Mouse (Mus musculus): ENCODE results near the gene Fbxo28. TPM values are rescaled to one million over a fixed set of nuclear protein-coding genes. Genes with fewer than 3 reads are reported as not detected.

Gene Fbxo28
- total RNA-seq, 2 experiments from 2014 or later, result 23.6 to 25.0 TPM

Other genes starting within 250 kb of the Fbxo28 start
- 10 to 100 TPM; 42.6 to 46.6 TPM for gene Srp9, start 216.9 kb downstream of the Fbxo28 start, total RNA-seq (2021)
- gene Vmn1r1, start 177.1 kb downstream of the Fbxo28 start, total RNA-seq (2021), result not detected
- gene Degs1, start 58.8 kb downstream of the Fbxo28 start, total RNA-seq (2021), result 10 to 100 TPM; 68.1 to 73.2 TPM
- 10 to 100 TPM; 12.6 to 15.5 TPM for gene Trp53bp2, start 67.5 kb upstream of the Fbxo28 start, total RNA-seq (2021)
- gene Capn2, start 176.0 kb upstream of the Fbxo28 start, total RNA-seq (2021), result 10 to 100 TPM; 69.8 to 72.5 TPM
- not detected for gene Capn8, start 223.4 kb upstream of the Fbxo28 start, total RNA-seq (2021)